Mouse (Mus musculus) hindbrain, postnatal 0 days (tissue): Measurements from ENCODE around the gene Clk3. TPM values are rescaled to one million over a fixed set of nuclear protein-coding genes. Genes with fewer than 3 reads are reported as not detected.

ENCODE experiments used
- ATAC-seq: fragments of 200-750 bp; cut with Nextera tagmentation; 2 replicates; pipeline ENCODE4 v1.8.0; 2017; ENCODE audit warnings: mild to moderate bottlenecking, moderate TSS enrichment, moderate library complexity
- DNase-seq: peaks from one replicate; pipeline ENCODE4 v3.0.0-alpha.2; 2015; ENCODE audit warnings: low spot score
- H3K27ac ChIP-seq: fragments of 300-500 bp; sonication (generic); 2 replicates; pipeline ENCODE4 v1.5.1; 2014; ENCODE audit warnings: mild to moderate bottlenecking
- H3K27me3 ChIP-seq: fragments of 300-500 bp; sonication (generic); 2 replicates; pipeline ENCODE4 v1.6.1; 2014; ENCODE audit warnings: low read length, mixed read lengths; ENCODE audit not compliant: insufficient read depth
- H3K36me3 ChIP-seq: fragments of 300-500 bp; sonication (generic); 2 replicates; pipeline ENCODE4 v1.6.1; 2014; ENCODE audit warnings: low read length, mixed read lengths; ENCODE audit not compliant: insufficient read depth
- H3K4me1 ChIP-seq: fragments of 300-500 bp; sonication (generic); 2 replicates; pipeline ENCODE4 v1.6.1; 2014; ENCODE audit warnings: antibody characterized with exemption, low read length, mixed read lengths; ENCODE audit not compliant: insufficient read depth
- H3K4me2 ChIP-seq: fragments of 300-500 bp; sonication (generic); 2 replicates; pipeline ENCODE4 v1.6.1; 2014; ENCODE audit warnings: low read depth, mild to moderate bottlenecking, low read length, moderate library complexity, mixed read lengths
- H3K4me3 ChIP-seq: fragments of 300-500 bp; sonication (generic); 2 replicates; pipeline ENCODE4 v1.5.1; 2014; ENCODE audit warnings: low read length
- H3K9ac ChIP-seq: fragments of 300-500 bp; sonication (generic); replicated peaks from 2 replicates; pipeline ENCODE4 v1.6.1; 2014; ENCODE audit warnings: mild to moderate bottlenecking, low read length, moderate library complexity, mixed read lengths
- H3K9me3 ChIP-seq: fragments of 300-500 bp; sonication (generic); 2 replicates; pipeline ENCODE4 v1.6.1; 2016; ENCODE audit warnings: low read length, mixed read lengths
- CTCF ChIP-seq: IDR thresholded peaks from 2 replicates; pipeline ENCODE4 v1.5.1; 2016; ENCODE audit warnings: antibody characterized with exemption, control low read depth, low read depth
- WGBS: fragments of 180-500 bp; shearing (Covaris S2); extraction: QIAGEN DNeasy Blood & Tissue Kit; methylation state at CpG from one replicate; pipeline ENCODE4 v1.1.7; 2014; 5-methylcytosine and 5-hydroxymethylcytosine counted together
- polyA plus RNA-seq: library from polyadenylated mRNA; unstranded; fragments of >200 nt; fragmentation: Nextera tagmentation; extraction: Ambion mirVana; gene quantifications from 2 replicates; pipeline ENCODE4 v1.2.1, GENCODE M21; 2015
- total RNA-seq: library from RNA; depleted of rRNA; stranded (reverse); fragments of >200 nt; gene quantifications from 2 replicates; pipeline ENCODE4 v1.2.3, GENCODE M21; 2014

The Clk3 gene
- total and polyA plus RNA-seq, 2 experiments from 2014 or later = 52.7 to 76.3 TPM

- no peak for TF ChIP-seq CTCF
- Histone ChIP-seq H3K4me2 (no peak overlapping the region), H3K9ac (no peak overlapping the region), H3K9me3 (no peaks in the 10 kb centered on the region), H3K27ac (no peak overlapping the region), H3K4me1 (peaks cover 7% of the 10 kb centered on the region; the same call in 1 of the 2 replicates), H3K36me3 (no peaks in the 10 kb centered on the region), H3K4me3 (no peak overlapping the region), H3K27me3 (no peaks in the 10 kb centered on the region)
- DNase-seq (no peak), ATAC-seq (no peak)
- 84% methylated on average over 2 of the region's 2 CpGs for WGBS
Observed at GRCm38 (mm10) chr9:57770836-57771235, 5.2 kb upstream of the Clk3 start.

- peaks cover 9% of the 10 kb centered on the region; the same call in 1 of the 2 replicates for H3K4me1 ChIP-seq
- no peak overlapping the region for H3K4me2 ChIP-seq
- no peak for ATAC-seq
- no peak overlapping the region for H3K4me3 ChIP-seq
- no peak overlapping the region for H3K9ac ChIP-seq
- H3K27ac ChIP-seq = no peak overlapping the region
- WGBS = 96% methylated on average over 1 of the region's 1 CpGs
- H3K9me3 ChIP-seq = no peaks in the 10 kb centered on the region
- TF ChIP-seq CTCF = no peak
- DNase-seq = no peak
- no peaks in the 10 kb centered on the region for H3K36me3 ChIP-seq
- H3K27me3 ChIP-seq = no peaks in the 10 kb centered on the region
Observed at GRCm38 (mm10) chr9:57770214-57770613, 4.6 kb upstream of the Clk3 start.

GRCm38 (mm10) chr9:57769539-57770069 is 3.9 kb upstream of the Clk3 start:
- no peak for ATAC-seq
- Histone ChIP-seq H3K27ac (no peak overlapping the region), H3K9me3 (no peaks in the 10 kb centered on the region), H3K4me2 (no peak overlapping the region), H3K4me1 (peaks cover 9% of the 10 kb centered on the region; the same call in 1 of the 2 replicates), H3K9ac (no peak overlapping the region), H3K4me3 (no peak overlapping the region), H3K27me3 (no peaks in the 10 kb centered on the region), H3K36me3 (no peaks in the 10 kb centered on the region)
- 40% methylated on average over 2 of the region's 2 CpGs for WGBS
- TF ChIP-seq CTCF = no peak
- DNase-seq = no peak

GRCm38 (mm10) chr9:57767231-57767630 is 1.6 kb upstream of the Clk3 start:
- no peak for TF ChIP-seq CTCF
- H3K27me3 ChIP-seq = no peaks in the 10 kb centered on the region
- no peak overlapping the region for H3K4me3 ChIP-seq
- H3K9ac ChIP-seq = no peak overlapping the region
- DNase-seq = no peak
- WGBS = 89% methylated on average over 4 of the region's 4 CpGs
- no peak overlapping the region for H3K4me2 ChIP-seq
- peaks cover 27% of the 10 kb centered on the region for H3K4me1 ChIP-seq
- no peak overlapping the region for H3K27ac ChIP-seq
- H3K36me3 ChIP-seq = no peaks in the 10 kb centered on the region
- no peaks in the 10 kb centered on the region for H3K9me3 ChIP-seq
- no peak for ATAC-seq

DNA sequence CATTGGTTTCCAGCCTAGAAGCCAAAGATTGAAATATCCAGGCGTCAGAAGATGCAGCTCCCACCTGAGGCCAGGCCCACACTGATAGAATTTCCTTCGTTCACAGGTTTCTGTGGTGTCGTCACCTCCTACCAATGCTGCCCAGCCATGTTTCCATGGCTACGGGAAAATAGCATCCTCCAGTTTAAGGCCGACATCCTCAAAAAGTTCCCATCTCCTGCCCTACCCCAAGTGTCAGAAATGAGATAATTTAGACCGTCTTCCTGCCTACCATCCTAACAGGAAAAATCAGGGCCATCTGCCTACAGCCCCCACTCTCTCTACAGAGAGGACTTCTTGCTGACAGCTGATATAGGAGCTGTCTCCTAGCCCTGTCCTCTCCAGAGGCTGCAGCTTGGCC is 771 bp upstream of the Clk3 start:
- TF ChIP-seq CTCF = no peak
- Histone ChIP-seq H3K9ac (peak overlapping the region; percentile 99), H3K4me1 (peaks cover 31% of the 10 kb centered on the region), H3K4me2 (peak overlapping the region; percentile 94), H3K36me3 (no peaks in the 10 kb centered on the region), H3K4me3 (peak overlapping the region; percentile 95), H3K27ac (peak overlapping the region; percentile 99), H3K9me3 (no peaks in the 10 kb centered on the region), H3K27me3 (no peaks in the 10 kb centered on the region)
- ATAC-seq = no peak
- WGBS = 27% methylated on average over 6 of the region's 6 CpGs
- no peak for DNase-seq

- Histone ChIP-seq H3K9ac (peak overlapping the region; percentile 99), H3K4me1 (peaks cover 31% of the 10 kb centered on the region), H3K36me3 (peaks cover 10% of the 10 kb centered on the region), H3K4me3 (peak overlapping the region; percentile 95), H3K4me2 (peak overlapping the region; percentile 94), H3K9me3 (no peaks in the 10 kb centered on the region), H3K27ac (peak overlapping the region; percentile 99), H3K27me3 (no peaks in the 10 kb centered on the region)
- WGBS = under 1% methylated on average over 38 of the region's 45 CpGs
- ATAC-seq = peak; percentile 91
- no peak for TF ChIP-seq CTCF
- DNase-seq = peak; percentile 96
Observed at GRCm38 (mm10) chr9:57764974-57765363, 691 bp downstream of the Clk3 start.

DNA sequence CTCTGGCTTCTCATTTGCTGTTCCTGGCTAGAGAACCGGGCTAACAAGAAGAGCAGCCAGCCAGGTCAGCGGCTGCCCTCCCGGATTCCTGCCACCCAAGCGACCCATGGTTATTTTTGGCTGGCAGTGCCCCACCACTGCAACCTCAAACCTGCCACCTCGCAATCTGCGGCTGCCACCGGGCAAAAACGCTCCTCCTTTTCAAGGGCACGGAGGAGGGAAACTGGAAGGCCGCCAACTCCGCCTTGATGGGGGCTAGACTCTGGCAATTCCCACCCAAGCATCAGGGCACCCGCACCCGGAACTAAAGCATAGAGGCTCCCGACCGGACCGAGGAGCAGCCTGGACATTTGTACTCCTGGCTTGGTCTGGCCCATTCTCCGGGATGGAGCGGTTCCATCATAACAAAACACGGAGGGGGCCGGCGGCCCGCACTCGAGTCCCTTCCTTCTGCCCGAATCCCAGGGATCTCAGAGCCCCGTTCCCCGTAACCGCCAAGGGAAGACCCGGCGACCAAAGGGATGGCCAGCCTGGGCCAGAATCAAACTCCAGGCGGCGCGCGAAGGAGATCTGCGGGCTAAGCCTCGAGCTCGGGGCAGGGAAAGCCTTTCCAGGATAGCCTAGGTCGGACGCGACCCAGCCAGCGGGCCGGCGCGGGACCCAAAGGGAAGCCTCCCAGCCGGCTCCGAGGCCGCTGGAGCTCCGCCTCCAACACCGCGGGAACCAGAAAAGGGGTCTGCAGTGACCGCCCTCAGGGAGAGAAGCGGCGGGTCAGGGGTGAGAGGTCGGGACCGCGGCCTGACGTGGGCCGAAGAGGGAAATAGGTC is 1.3 kb downstream of the Clk3 start:
- ATAC-seq (peak; percentile 62), DNase-seq (peak; percentile 78)
- H3K4me2 ChIP-seq = peak overlapping the region; percentile 94
- H3K4me3 ChIP-seq = peak overlapping the region; percentile 95
- peaks cover 15% of the 10 kb centered on the region for H3K36me3 ChIP-seq
- peaks cover 31% of the 10 kb centered on the region for H3K4me1 ChIP-seq
- TF ChIP-seq CTCF = peak; percentile 38
- H3K27ac ChIP-seq = peak overlapping the region; percentile 99
- under 1% methylated on average over 56 of the region's 57 CpGs for WGBS
- no peaks in the 10 kb centered on the region for H3K9me3 ChIP-seq
- H3K9ac ChIP-seq = peak overlapping the region; percentile 99
- H3K27me3 ChIP-seq = no peaks in the 10 kb centered on the region
